Mouse (Mus musculus) G1E (cell line): ENCODE measurements around the gene Serpini2.

Source experiments
- CTCF ChIP-seq: IDR thresholded peaks from 2 replicates; pipeline ENCODE4 v1.5.1; 2012; ENCODE audit warnings: low read depth, low read length, inconsistent platforms, mixed read lengths
- POLR2AphosphoS5 ChIP-seq: IDR thresholded peaks from 2 replicates; pipeline ENCODE4 v1.6.1; 2012; ENCODE audit warnings: low read depth, low read length, inconsistent platforms; ENCODE audit not compliant: insufficient replicate concordance

DNA sequence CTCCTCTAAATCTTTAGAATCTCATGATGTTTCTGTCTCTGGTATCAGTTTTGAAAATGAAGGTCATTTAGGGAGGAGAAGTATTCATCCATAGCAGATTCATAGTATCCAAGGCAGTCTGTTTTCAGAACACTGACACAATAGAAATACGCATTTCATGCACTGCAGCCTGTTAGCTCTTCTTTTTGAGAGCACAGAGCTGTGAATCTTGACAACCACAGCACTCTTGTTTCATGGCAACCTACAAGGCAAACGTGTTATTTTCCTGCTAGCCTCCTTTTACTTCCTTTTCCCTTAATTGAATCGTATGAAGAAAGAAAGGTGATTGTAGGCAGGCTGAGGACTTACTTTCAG is 27.9 kb upstream of the Serpini2 start:
- no peak for TF ChIP-seq CTCF
- no peak for TF ChIP-seq POLR2AphosphoS5
